Mouse (Mus musculus): Measurements from ENCODE around the gene Ostc.

GRCm38 (mm10) chr3:130685014-130685366 lies 24.3 kb downstream of the Ostc start:
- no peak for TF ChIP-seq POLR2A (IDR thresholded peaks at IDR 0.05; ENCODE audit: low read depth, low read length)
- no peak for TF ChIP-seq CTCF (IDR thresholded peaks at IDR 0.05; ENCODE audit: borderline replicate concordance, insufficient read depth, low read length)
